Mouse (Mus musculus) heart, embryonic 15.5 days (tissue): ENCODE measurements around the gene Mindy4. TPM values are rescaled to one million over a fixed set of nuclear protein-coding genes. Genes with fewer than 3 reads are reported as not detected.

ENCODE experiments used
- ATAC-seq: fragments of 200-750 bp; cut with Nextera tagmentation; replicated peaks from 2 replicates; pipeline ENCODE4 v1.8.0; 2017; ENCODE audit warnings: low read depth, moderate TSS enrichment; ENCODE audit not compliant: insufficient number of reproducible peaks, insufficient read depth, low FRiP score
- H3K27ac ChIP-seq: fragments of 300-500 bp; sonication (generic); 2 replicates; pipeline ENCODE4 v1.5.1; 2015; ENCODE audit warnings: mild to moderate bottlenecking, inconsistent platforms
- H3K27me3 ChIP-seq: fragments of 300-500 bp; sonication (generic); 2 replicates; pipeline ENCODE4 v1.6.1; 2015; ENCODE audit warnings: inconsistent platforms
- H3K36me3 ChIP-seq: fragments of 300-500 bp; sonication (generic); 2 replicates; pipeline ENCODE4 v1.6.1; 2015; ENCODE audit warnings: mild to moderate bottlenecking, inconsistent platforms
- H3K4me1 ChIP-seq: fragments of 300-500 bp; sonication (generic); replicated peaks from 2 replicates; pipeline ENCODE4 v1.6.1; 2015; ENCODE audit warnings: inconsistent platforms
- H3K4me2 ChIP-seq: fragments of 300-500 bp; sonication (generic); 2 replicates; pipeline ENCODE4 v1.6.1; 2015; ENCODE audit warnings: inconsistent platforms, mild to moderate bottlenecking, moderate library complexity
- H3K4me3 ChIP-seq: fragments of 300-500 bp; sonication (generic); 2 replicates; pipeline ENCODE4 v1.5.1; 2015; ENCODE audit warnings: mild to moderate bottlenecking, inconsistent platforms
- H3K9ac ChIP-seq: fragments of 300-500 bp; sonication (generic); 2 replicates; pipeline ENCODE4 v1.6.1; 2015; ENCODE audit warnings: mild to moderate bottlenecking, inconsistent platforms
- H3K9me3 ChIP-seq: fragments of 300-500 bp; sonication (generic); replicated peaks from 2 replicates; pipeline ENCODE4 v1.6.1; 2016; ENCODE audit warnings: inconsistent platforms
- WGBS: fragments of 180-500 bp; shearing (Covaris S2); methylation state at CpG from one replicate; pipeline ENCODE4 v1.1.7; 2015; ENCODE audit warnings: mixed read lengths; 5-methylcytosine and 5-hydroxymethylcytosine counted together
- polyA plus RNA-seq: library from polyadenylated mRNA; unstranded; fragments of >200 nt; fragmentation: Nextera tagmentation; extraction: Ambion mirVana; gene quantifications from 2 replicates; pipeline ENCODE4 v1.2.1, GENCODE M21; 2015

The Mindy4 gene
- polyA plus RNA-seq, 1 experiment from 2014 or later, result 6.2 TPM

DNA sequence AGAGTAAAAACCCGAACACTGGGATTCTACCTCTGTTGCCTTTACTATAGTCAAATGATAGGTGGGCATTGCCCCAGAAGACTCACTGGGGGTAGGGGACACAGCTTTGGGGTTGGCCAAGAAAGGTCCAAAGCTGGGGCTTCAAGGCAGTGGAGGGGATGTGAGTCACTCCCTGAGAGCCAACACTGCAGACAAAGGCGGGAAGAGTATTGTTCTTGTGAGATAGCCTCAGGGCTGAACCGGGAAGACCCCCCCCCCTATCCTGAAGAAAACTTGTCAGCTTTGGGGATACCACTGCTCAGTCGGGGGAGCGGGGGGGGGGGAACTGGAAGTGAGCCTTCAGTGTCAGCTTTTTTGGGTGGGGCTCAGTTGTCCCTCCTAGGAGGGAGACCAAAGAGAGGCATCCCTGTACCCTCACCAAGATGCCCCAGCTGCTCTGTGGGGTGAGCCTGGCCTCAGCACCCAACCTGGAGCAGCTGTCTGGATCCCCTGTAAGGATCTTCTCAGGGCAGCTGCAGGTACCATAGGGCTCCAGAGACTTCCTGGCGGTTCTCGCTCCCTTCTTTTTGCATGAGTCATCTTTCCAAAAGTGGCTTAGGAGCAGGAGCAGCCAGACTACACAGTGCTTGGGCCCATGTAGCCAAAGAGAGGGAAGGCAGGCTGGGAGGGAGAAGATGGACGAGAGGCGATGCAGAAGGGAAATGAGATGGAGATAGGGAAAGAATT lies 141.3 kb downstream of the Mindy4 start:
- Histone ChIP-seq H3K4me2 (no peak overlapping the region), H3K9me3 (no peaks in the 10 kb centered on the region), H3K36me3 (no peaks in the 10 kb centered on the region), H3K4me3 (no peak overlapping the region), H3K27me3 (no peaks in the 10 kb centered on the region), H3K4me1 (peaks cover 37% of the 10 kb centered on the region), H3K27ac (no peak overlapping the region), H3K9ac (no peak overlapping the region)
- no peak for ATAC-seq
- 60% methylated on average over 9 of the region's 9 CpGs for WGBS

GRCm38 (mm10) chr6:55345264-55345663 lies 142.1 kb downstream of the Mindy4 start:
- Histone ChIP-seq H3K9me3 (no peaks in the 10 kb centered on the region), H3K4me1 (peaks cover 32% of the 10 kb centered on the region), H3K9ac (no peak overlapping the region), H3K27me3 (no peaks in the 10 kb centered on the region), H3K36me3 (no peaks in the 10 kb centered on the region), H3K4me2 (no peak overlapping the region), H3K4me3 (no peak overlapping the region), H3K27ac (no peak overlapping the region)
- no peak for ATAC-seq
- WGBS, result 88% methylated on average over 10 of the region's 10 CpGs

GRCm38 (mm10) chr6:55346491-55346890 lies 143.3 kb downstream of the Mindy4 start:
- Histone ChIP-seq H3K27ac (no peak overlapping the region), H3K4me3 (no peak overlapping the region), H3K27me3 (no peaks in the 10 kb centered on the region), H3K9me3 (no peaks in the 10 kb centered on the region), H3K4me1 (peaks cover 23% of the 10 kb centered on the region), H3K9ac (no peak overlapping the region), H3K4me2 (no peak overlapping the region), H3K36me3 (no peaks in the 10 kb centered on the region)
- no peak for ATAC-seq
- 78% methylated on average over 7 of the region's 7 CpGs for WGBS

- Histone ChIP-seq H3K4me2 (no peak overlapping the region), H3K36me3 (no peaks in the 10 kb centered on the region), H3K4me3 (no peak overlapping the region), H3K9me3 (no peaks in the 10 kb centered on the region), H3K4me1 (peaks cover 10% of the 10 kb centered on the region), H3K9ac (no peak overlapping the region), H3K27me3 (no peaks in the 10 kb centered on the region), H3K27ac (no peak overlapping the region)
- ATAC-seq, result no peak
- WGBS, result 81% methylated on average over 5 of the region's 5 CpGs
These were observed 144.8 kb downstream of the Mindy4 start for GRCm38 (mm10) chr6:55347711-55348571.

DNA sequence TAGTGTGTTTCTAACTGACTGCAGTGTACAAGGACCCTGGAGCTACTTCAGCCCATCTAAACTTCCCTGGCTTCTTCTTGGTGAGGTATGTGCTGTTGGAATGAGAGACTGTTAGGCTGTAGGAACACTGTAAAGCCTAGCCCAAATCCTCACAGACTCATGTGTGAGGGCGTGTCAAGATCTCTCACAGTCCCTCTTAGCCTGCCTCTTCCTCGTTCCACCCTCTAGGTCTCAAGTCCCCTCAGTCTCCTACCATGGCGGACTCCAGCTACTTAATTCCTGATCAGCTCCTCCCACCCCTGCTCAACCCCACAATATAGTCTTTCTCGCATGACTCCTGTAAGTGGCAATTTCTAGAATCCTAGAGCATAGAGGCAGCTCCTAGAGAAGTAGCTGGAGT lies 146.0 kb downstream of the Mindy4 start:
- no peak overlapping the region for H3K4me2 ChIP-seq
- no peaks in the 10 kb centered on the region for H3K27me3 ChIP-seq
- no peak for ATAC-seq
- H3K4me1 ChIP-seq, result peaks cover 8% of the 10 kb centered on the region
- 86% methylated on average over 4 of the region's 4 CpGs for WGBS
- no peaks in the 10 kb centered on the region for H3K36me3 ChIP-seq
- H3K9ac ChIP-seq, result no peak overlapping the region
- H3K4me3 ChIP-seq, result no peak overlapping the region
- no peaks in the 10 kb centered on the region for H3K9me3 ChIP-seq
- no peak overlapping the region for H3K27ac ChIP-seq

- no peak overlapping the region for H3K9ac ChIP-seq
- no peak for ATAC-seq
- no peak overlapping the region for H3K27ac ChIP-seq
- H3K4me2 ChIP-seq, result no peak overlapping the region
- H3K27me3 ChIP-seq, result no peaks in the 10 kb centered on the region; the same call in 1 of the 2 replicates
- no peaks in the 10 kb centered on the region for H3K36me3 ChIP-seq
- H3K9me3 ChIP-seq, result no peaks in the 10 kb centered on the region
- H3K4me3 ChIP-seq, result no peak overlapping the region
- whole genome bisulfite sequencing, result 86% methylated on average over 6 of the region's 6 CpGs
- no peaks in the 10 kb centered on the region for H3K4me1 ChIP-seq
These were observed 147.3 kb downstream of the Mindy4 start for GRCm38 (mm10) chr6:55350383-55350952.

DNA sequence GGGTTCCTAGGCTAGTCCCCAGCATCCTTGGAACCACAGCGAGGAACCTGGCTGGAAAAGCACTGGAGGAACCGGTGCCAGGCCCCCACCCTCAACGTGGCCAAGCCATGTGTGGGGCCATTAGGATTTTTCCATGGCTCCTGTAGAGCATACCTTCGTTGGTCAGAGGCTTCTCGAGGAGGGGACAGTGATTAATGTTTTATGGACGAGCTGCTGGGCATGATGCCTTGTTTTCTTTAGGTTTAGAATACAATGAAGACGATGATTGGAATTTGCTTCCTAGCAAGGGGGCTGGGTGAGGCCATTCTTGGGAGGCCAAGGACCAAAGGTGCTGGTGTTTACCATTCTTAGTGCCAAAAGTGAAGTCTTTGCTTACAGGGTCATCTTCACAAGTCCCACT lies 148.5 kb downstream of the Mindy4 start:
- H3K4me1 ChIP-seq, result no peaks in the 10 kb centered on the region
- H3K4me2 ChIP-seq, result no peak overlapping the region
- no peak overlapping the region for H3K27ac ChIP-seq
- H3K9me3 ChIP-seq, result no peaks in the 10 kb centered on the region
- no peak overlapping the region for H3K4me3 ChIP-seq
- H3K27me3 ChIP-seq, result no peaks in the 10 kb centered on the region; the same call in 1 of the 2 replicates
- H3K36me3 ChIP-seq, result no peaks in the 10 kb centered on the region
- ATAC-seq, result no peak
- WGBS, result 70% methylated on average over 7 of the region's 7 CpGs
- H3K9ac ChIP-seq, result no peak overlapping the region

GRCm38 (mm10) chr6:55353711-55354445 lies 150.7 kb downstream of the Mindy4 start:
- Histone ChIP-seq H3K36me3 (no peaks in the 10 kb centered on the region), H3K4me2 (no peak overlapping the region), H3K4me3 (no peak overlapping the region), H3K9me3 (no peaks in the 10 kb centered on the region), H3K9ac (no peak overlapping the region), H3K4me1 (peaks cover 4% of the 10 kb centered on the region; the same call in 1 of the 2 replicates), H3K27me3 (no peaks in the 10 kb centered on the region; the same call in 1 of the 2 replicates), H3K27ac (no peak overlapping the region)
- ATAC-seq, result no peak
- WGBS, result 76% methylated on average over 12 of the region's 12 CpGs

GRCm38 (mm10) chr6:55354456-55355117 lies 151.4 kb downstream of the Mindy4 start:
- H3K9me3 ChIP-seq, result no peaks in the 10 kb centered on the region
- WGBS, result 67% methylated on average over 4 of the region's 4 CpGs
- no peak overlapping the region for H3K9ac ChIP-seq
- H3K4me2 ChIP-seq, result no peak overlapping the region
- H3K4me1 ChIP-seq, result peaks cover 4% of the 10 kb centered on the region; the same call in 1 of the 2 replicates
- no peak for ATAC-seq
- no peaks in the 10 kb centered on the region for H3K36me3 ChIP-seq
- no peaks in the 10 kb centered on the region; the same call in 1 of the 2 replicates for H3K27me3 ChIP-seq
- no peak overlapping the region for H3K4me3 ChIP-seq
- H3K27ac ChIP-seq, result no peak overlapping the region

DNA sequence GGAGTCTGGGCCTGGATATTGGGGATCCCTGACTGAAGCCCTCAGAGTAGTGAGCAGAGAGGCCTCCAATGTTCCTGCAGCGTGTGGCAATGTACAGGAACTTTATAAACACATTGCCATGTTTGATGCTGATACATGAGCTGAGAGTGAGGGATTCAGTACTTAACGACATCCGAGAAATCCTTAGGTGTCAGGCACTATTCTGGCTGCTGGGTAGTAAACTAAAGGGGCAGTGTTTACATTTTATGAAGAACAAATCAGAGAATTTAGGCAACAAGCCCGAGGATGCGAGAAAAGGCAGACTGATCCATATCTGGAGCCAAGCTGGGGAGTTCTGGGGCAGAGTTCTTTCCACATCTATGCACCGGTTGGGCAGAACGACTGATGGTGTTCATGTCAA lies 152.4 kb downstream of the Mindy4 start:
- Histone ChIP-seq H3K4me1 (peaks cover 4% of the 10 kb centered on the region; the same call in 1 of the 2 replicates), H3K9me3 (no peaks in the 10 kb centered on the region), H3K36me3 (no peaks in the 10 kb centered on the region), H3K4me3 (no peak overlapping the region), H3K27me3 (no peaks in the 10 kb centered on the region; the same call in 1 of the 2 replicates), H3K27ac (no peak overlapping the region), H3K9ac (no peak overlapping the region), H3K4me2 (no peak overlapping the region)
- 69% methylated on average over 7 of the region's 7 CpGs for WGBS
- ATAC-seq, result no peak
